Mouse (Mus musculus): Measurements from ENCODE around the gene Wwc1. TPM values are rescaled to one million over a fixed set of nuclear protein-coding genes. Genes with fewer than 3 reads are reported as not detected.

The Wwc1 gene
- polyA plus RNA-seq, 1 experiment from 2014 or later: 4.9 TPM

GRCm38 (mm10) chr11:35922205-35922873 is 58.0 kb downstream of the Wwc1 start:
- Histone ChIP-seq H3K9me3 (no peaks in the 10 kb centered on the region; the same call in 1 of the 2 replicates), H3K27ac (no peak overlapping the region), H3K4me1 (peaks cover 54% of the 10 kb centered on the region), H3K4me3 (no peak overlapping the region), H3K27me3 (ENCODE audit: poor library complexity, severe bottlenecking) (no peaks in the 10 kb centered on the region), H3K36me3 (replicated peaks) (no peaks in the 10 kb centered on the region; the same call in 1 of the 2 replicates)
- no peak for DNase-seq (ENCODE audit: extremely low spot score, low spot score)
- WGBS: 33% methylated on average over 12 of the region's 12 CpGs

DNA sequence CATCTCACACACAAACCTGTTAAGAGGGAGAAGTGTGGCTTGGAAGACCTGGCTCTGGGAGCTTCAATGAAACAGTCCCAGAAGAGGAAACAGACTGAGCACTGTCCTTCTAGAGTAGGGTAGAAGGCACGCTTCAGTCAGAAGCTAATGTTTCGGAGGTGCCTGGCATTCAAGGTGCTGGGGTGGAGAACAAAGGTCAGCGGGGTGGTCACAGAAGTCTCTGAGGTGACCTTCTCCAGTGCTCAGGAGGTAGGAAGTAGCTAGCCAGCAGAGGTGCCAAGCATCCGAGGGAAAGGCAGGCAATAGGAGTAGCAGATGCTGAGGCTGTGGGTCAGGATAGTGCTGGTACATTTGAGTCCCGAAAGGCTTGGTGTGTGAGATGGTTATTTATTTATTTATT is 59.6 kb downstream of the Wwc1 start:
- no peak for DNase-seq (ENCODE audit: extremely low spot score, low spot score)
- H3K36me3 ChIP-seq (replicated peaks): no peaks in the 10 kb centered on the region
- no peak overlapping the region for H3K4me3 ChIP-seq
- 87% methylated on average over 5 of the region's 5 CpGs for WGBS
- no peaks in the 10 kb centered on the region for H3K9me3 ChIP-seq
- H3K27ac ChIP-seq: peak overlapping the region; percentile 25; the same call in 1 of the 2 replicates
- no peaks in the 10 kb centered on the region for H3K27me3 ChIP-seq (ENCODE audit: poor library complexity, severe bottlenecking)
- H3K4me1 ChIP-seq: peaks cover 55% of the 10 kb centered on the region

GRCm38 (mm10) chr11:35919856-35920503 is 60.3 kb downstream of the Wwc1 start:
- Histone ChIP-seq H3K27me3 (ENCODE audit: poor library complexity, severe bottlenecking) (no peaks in the 10 kb centered on the region), H3K4me3 (no peak overlapping the region), H3K27ac (peak overlapping the region; percentile 48), H3K9me3 (no peaks in the 10 kb centered on the region), H3K36me3 (replicated peaks) (no peaks in the 10 kb centered on the region), H3K4me1 (peaks cover 61% of the 10 kb centered on the region)
- 76% methylated on average over 9 of the region's 9 CpGs for WGBS
- DNase-seq (ENCODE audit: extremely low spot score, low spot score): no peak

- Histone ChIP-seq H3K36me3 (replicated peaks) (no peaks in the 10 kb centered on the region), H3K27me3 (ENCODE audit: poor library complexity, severe bottlenecking) (no peaks in the 10 kb centered on the region), H3K9me3 (no peaks in the 10 kb centered on the region), H3K27ac (0 out of 2 replicates have a peak overlapping the region, but pooled peaks have one; percentile 48), H3K4me3 (no peak overlapping the region), H3K4me1 (peaks cover 63% of the 10 kb centered on the region)
- no peak for DNase-seq (ENCODE audit: extremely low spot score, low spot score)
- 73% methylated on average over 2 of the region's 2 CpGs for WGBS
Measured at GRCm38 (mm10) chr11:35919383-35919782, 60.9 kb downstream of the Wwc1 start.

DNA sequence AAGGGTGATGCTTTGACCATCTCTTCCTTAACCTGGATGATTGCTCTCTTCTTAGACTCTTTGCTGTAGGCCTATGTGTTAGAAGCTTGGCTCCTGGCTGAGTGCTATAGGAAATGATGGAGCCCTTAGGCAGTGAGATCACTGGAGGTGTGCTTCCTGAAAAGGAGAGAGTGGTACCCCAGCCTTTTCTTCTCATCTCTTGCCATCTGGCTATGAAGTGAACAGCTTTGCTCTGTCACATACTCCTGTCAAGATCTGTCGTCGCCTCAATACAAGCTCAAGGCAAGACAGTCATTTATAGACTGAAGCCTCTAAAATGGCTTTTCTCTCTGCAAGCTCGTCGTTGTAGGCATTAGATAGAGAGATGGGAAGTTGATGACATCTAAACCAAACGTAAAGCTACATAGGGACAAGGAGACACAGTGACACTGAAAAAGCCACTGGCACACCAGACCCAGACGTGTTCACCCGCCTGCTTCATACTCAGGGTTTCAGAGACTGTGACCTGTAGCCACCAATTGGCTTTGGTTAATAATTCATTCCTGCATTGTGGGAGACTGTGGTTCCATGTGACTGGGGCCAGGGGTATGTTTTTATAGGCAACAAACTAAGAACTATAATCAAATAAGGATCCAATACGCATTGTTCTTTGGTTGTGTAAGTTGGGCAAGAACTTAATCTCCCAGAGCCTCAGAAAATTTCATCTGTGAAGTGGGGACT is 63.7 kb downstream of the Wwc1 start:
- Histone ChIP-seq H3K27ac (no peak overlapping the region), H3K27me3 (ENCODE audit: poor library complexity, severe bottlenecking) (no peaks in the 10 kb centered on the region), H3K36me3 (replicated peaks) (no peaks in the 10 kb centered on the region; the same call in 1 of the 2 replicates), H3K4me1 (peaks cover 48% of the 10 kb centered on the region), H3K9me3 (no peaks in the 10 kb centered on the region), H3K4me3 (no peak overlapping the region)
- no peak for DNase-seq (ENCODE audit: extremely low spot score, low spot score)
- 94% methylated on average over 8 of the region's 8 CpGs for WGBS

GRCm38 (mm10) chr11:35915546-35915945 is 64.8 kb downstream of the Wwc1 start:
- WGBS: 49% methylated on average over 8 of the region's 8 CpGs

DNA sequence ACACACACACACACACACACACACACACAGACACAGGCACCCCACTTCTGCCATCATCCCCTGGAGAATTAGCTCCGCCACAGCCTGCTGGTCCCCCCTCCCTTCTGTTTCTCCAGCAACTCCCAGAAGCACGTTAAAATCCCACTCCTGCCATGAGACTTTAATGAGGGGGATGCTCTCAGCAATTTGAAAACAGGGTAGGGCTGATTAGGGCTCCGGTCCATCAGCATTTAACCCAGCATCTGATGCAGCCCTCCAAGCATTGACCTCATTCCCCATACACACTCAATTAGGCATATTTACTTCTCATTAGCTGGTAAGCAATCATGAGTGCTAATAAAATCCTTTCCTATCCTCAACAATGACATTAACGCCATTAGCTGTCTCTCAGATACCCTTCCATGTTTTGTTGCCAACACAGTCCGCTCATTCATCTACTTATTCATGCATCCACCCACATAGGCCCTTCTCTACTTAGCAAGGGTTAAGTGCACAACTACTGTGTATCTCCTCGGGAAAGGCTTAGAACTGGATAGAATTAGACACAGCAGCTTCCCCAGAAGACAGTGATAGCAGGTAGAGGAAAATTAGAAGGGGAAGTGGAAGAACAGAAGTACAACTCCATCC is 66.8 kb downstream of the Wwc1 start:
- Histone ChIP-seq H3K9me3 (no peaks in the 10 kb centered on the region), H3K4me1 (peaks cover 23% of the 10 kb centered on the region), H3K27ac (0 out of 2 replicates have a peak overlapping the region, but pooled peaks have one; percentile 12), H3K36me3 (replicated peaks) (peaks cover 11% of the 10 kb centered on the region), H3K4me3 (no peak overlapping the region), H3K27me3 (ENCODE audit: poor library complexity, severe bottlenecking) (no peaks in the 10 kb centered on the region)
- WGBS: 71% methylated on average over 6 of the region's 6 CpGs
- DNase-seq (ENCODE audit: extremely low spot score, low spot score): no peak

More at GRCm38 (mm10) chr11:35915546-35915945, 64.8 kb downstream of the Wwc1 start:
- Histone ChIP-seq H3K9me3 (no peaks in the 10 kb centered on the region), H3K27me3 (ENCODE audit: poor library complexity, severe bottlenecking) (no peaks in the 10 kb centered on the region), H3K4me1 (peaks cover 37% of the 10 kb centered on the region), H3K36me3 (replicated peaks) (no peaks in the 10 kb centered on the region; the same call in 1 of the 2 replicates), H3K27ac (peak overlapping the region; percentile 32; the same call in 1 of the 2 replicates), H3K4me3 (no peak overlapping the region)
- DNase-seq (ENCODE audit: extremely low spot score, low spot score): no peak

- Histone ChIP-seq H3K4me3 (no peak overlapping the region), H3K9me3 (no peaks in the 10 kb centered on the region), H3K27ac (no peak overlapping the region), H3K27me3 (ENCODE audit: poor library complexity, severe bottlenecking) (no peaks in the 10 kb centered on the region), H3K4me1 (peaks cover 5% of the 10 kb centered on the region; the same call in 1 of the 2 replicates), H3K36me3 (replicated peaks) (peaks cover 19% of the 10 kb centered on the region)
- no peak for DNase-seq (ENCODE audit: extremely low spot score, low spot score)
- WGBS: 91% methylated on average over 7 of the region's 7 CpGs
Measured at GRCm38 (mm10) chr11:35904955-35905550, 75.3 kb downstream of the Wwc1 start.

- peaks cover 10% of the 10 kb centered on the region for H3K36me3 ChIP-seq (replicated peaks)
- H3K27me3 ChIP-seq (ENCODE audit: poor library complexity, severe bottlenecking): no peaks in the 10 kb centered on the region
- H3K4me1 ChIP-seq: peaks cover 7% of the 10 kb centered on the region; the same call in 1 of the 2 replicates
- no peaks in the 10 kb centered on the region for H3K9me3 ChIP-seq
- no peak overlapping the region for H3K4me3 ChIP-seq
- no peak overlapping the region for H3K27ac ChIP-seq
- WGBS: 94% methylated on average over 9 of the region's 9 CpGs
- no peak for DNase-seq (ENCODE audit: extremely low spot score, low spot score)
Measured at GRCm38 (mm10) chr11:35903079-35903478, 77.2 kb downstream of the Wwc1 start.

DNA sequence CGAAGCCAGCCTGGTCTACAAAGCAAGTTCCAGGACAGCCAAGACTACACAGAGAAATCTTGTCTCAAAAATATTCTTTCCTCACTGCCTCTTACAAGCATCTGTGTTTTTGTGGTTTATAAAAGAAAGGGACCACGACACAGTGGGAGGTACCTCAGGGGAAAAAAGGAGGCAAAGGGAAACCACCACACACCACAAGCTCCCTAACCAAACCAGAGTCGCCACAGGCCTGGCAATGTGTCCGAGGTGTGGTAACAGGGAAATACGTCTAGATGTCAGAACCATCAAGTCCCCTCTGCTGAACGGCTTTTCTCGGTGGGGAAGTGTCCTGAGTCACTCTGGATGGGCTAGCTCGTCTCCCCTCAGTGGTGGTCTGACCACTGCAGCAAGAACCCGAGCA is 80.4 kb downstream of the Wwc1 start:
- Histone ChIP-seq H3K27ac (peak overlapping the region; percentile 48; the same call in 1 of the 2 replicates), H3K36me3 (replicated peaks) (peaks cover 17% of the 10 kb centered on the region), H3K4me3 (no peak overlapping the region), H3K4me1 (peaks cover 17% of the 10 kb centered on the region; the same call in 1 of the 2 replicates), H3K27me3 (ENCODE audit: poor library complexity, severe bottlenecking) (no peaks in the 10 kb centered on the region), H3K9me3 (no peaks in the 10 kb centered on the region)
- 77% methylated on average over 9 of the region's 9 CpGs for WGBS
- DNase-seq (ENCODE audit: extremely low spot score, low spot score): no peak

DNA sequence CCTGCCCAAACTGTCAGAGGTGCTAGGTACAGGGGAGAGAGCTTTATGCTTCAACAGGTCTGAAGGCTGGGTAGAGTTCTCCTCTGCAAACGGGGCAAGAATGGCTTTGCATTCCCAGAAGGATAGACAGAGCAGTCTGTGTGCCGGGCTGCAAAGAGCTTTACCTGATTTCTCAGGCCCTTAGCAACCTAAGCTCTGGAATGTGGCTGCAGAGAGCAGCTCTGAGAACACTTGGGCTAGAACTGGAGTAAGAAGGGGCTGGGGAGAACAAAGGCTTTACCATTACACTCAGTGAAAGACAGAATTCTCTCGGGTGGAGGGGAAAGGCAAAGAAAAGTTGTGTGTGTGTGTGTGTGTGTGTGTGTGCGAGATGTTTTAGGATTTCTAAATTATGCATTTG is 86.9 kb downstream of the Wwc1 start:
- no peak for DNase-seq (ENCODE audit: extremely low spot score, low spot score)
- peaks cover 51% of the 10 kb centered on the region for H3K4me1 ChIP-seq
- no peak overlapping the region for H3K4me3 ChIP-seq
- H3K27me3 ChIP-seq (ENCODE audit: poor library complexity, severe bottlenecking): no peaks in the 10 kb centered on the region
- H3K27ac ChIP-seq: peak overlapping the region; percentile 86
- H3K36me3 ChIP-seq (replicated peaks): peaks cover 48% of the 10 kb centered on the region
- no peaks in the 10 kb centered on the region for H3K9me3 ChIP-seq
- 34% methylated on average over 4 of the region's 4 CpGs for WGBS

- Histone ChIP-seq H3K36me3 (replicated peaks) (peaks cover 48% of the 10 kb centered on the region), H3K4me3 (no peak overlapping the region), H3K9me3 (no peaks in the 10 kb centered on the region), H3K4me1 (peaks cover 51% of the 10 kb centered on the region), H3K27ac (peak overlapping the region; percentile 86), H3K27me3 (ENCODE audit: poor library complexity, severe bottlenecking) (no peaks in the 10 kb centered on the region)
- DNase-seq (ENCODE audit: extremely low spot score, low spot score): no peak
- WGBS: 39% methylated on average over 10 of the region's 10 CpGs
Measured at GRCm38 (mm10) chr11:35893018-35893421, 87.3 kb downstream of the Wwc1 start.
